Mouse (Mus musculus): Measurements from ENCODE around the gene Plekhg3. TPM values are rescaled to one million over a fixed set of nuclear protein-coding genes. Genes with fewer than 3 reads are reported as not detected.

The Plekhg3 gene
- polyA plus RNA-seq, 1 experiment from 2014 or later: 5.7 TPM

DNA sequence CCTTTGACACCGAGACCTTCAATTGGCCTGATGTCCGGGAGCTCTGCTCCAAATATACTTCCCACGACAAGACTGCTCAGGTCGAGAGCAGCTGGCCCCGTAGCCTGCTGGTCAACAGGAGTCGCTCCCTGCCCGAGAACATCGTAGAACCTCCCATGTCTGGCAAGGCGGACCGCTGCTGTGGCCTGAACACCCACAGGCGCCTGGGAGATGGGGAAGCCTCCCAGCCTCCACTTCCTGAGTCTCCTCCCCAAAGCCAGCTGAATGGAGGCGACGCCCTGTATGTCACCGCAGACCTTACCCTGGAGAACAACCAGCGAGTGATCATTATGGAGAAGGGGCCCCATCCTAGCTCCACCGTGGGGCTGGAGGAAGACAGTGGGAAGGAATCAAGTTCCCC, 47.2 kb downstream of the Plekhg3 start:
- Histone ChIP-seq H3K27me3 (replicated peaks; ENCODE audit: control insufficient read depth, insufficient read depth, low read length) (no peaks in the 10 kb centered on the region), H3K4me1 (replicated peaks; ENCODE audit: control insufficient read depth, insufficient read depth, low read length) (0 out of 2 replicates have a peak, but pooled peaks cover 4% of the 10 kb centered on the region), H3K9me3 (ENCODE audit: control insufficient read depth) (no peaks in the 10 kb centered on the region), H3K9ac (ENCODE audit: low read depth, low read length) (no peak overlapping the region), H3K4me3 (ENCODE audit: low read depth, low read length) (no peak overlapping the region), H3K27ac (ENCODE audit: low read depth, low read length) (peak overlapping the region; percentile 43; the same call in 1 of the 2 replicates), H3K4me2 (replicated peaks; ENCODE audit: low read depth) (no peak overlapping the region), H3K36me3 (ENCODE audit: control insufficient read depth, insufficient read depth) (peaks cover 79% of the 10 kb centered on the region)
- ATAC-seq: no peak
- no peak for TF ChIP-seq CTCF (IDR thresholded peaks at IDR 0.05; ENCODE audit: low read depth)
- WGBS: 75% methylated on average over 16 of the region's 16 CpGs

- no peak overlapping the region for H3K9ac ChIP-seq (ENCODE audit: low read depth, low read length)
- H3K4me1 ChIP-seq (replicated peaks; ENCODE audit: control insufficient read depth, insufficient read depth, low read length): 0 out of 2 replicates have a peak, but pooled peaks cover 4% of the 10 kb centered on the region
- H3K9me3 ChIP-seq (ENCODE audit: control insufficient read depth): no peaks in the 10 kb centered on the region
- no peaks in the 10 kb centered on the region for H3K27me3 ChIP-seq (replicated peaks; ENCODE audit: control insufficient read depth, insufficient read depth, low read length)
- no peak overlapping the region for H3K4me2 ChIP-seq (replicated peaks; ENCODE audit: low read depth)
- peak overlapping the region; percentile 43 for H3K27ac ChIP-seq (ENCODE audit: low read depth, low read length)
- ATAC-seq: peak; percentile 70
- 42% methylated on average over 2 of the region's 2 CpGs for WGBS
- TF ChIP-seq CTCF (IDR thresholded peaks at IDR 0.05; ENCODE audit: low read depth): no peak
- peaks cover 72% of the 10 kb centered on the region for H3K36me3 ChIP-seq (ENCODE audit: control insufficient read depth, insufficient read depth)
- no peak overlapping the region for H3K4me3 ChIP-seq (ENCODE audit: low read depth, low read length)
Measured at GRCm38 (mm10) chr12:76578465-76578864, 47.8 kb downstream of the Plekhg3 start.

- Histone ChIP-seq H3K27me3 (replicated peaks; ENCODE audit: control insufficient read depth, insufficient read depth, low read length) (no peaks in the 10 kb centered on the region), H3K4me3 (ENCODE audit: low read depth, low read length) (no peak overlapping the region), H3K36me3 (ENCODE audit: control insufficient read depth, insufficient read depth) (peaks cover 60% of the 10 kb centered on the region), H3K9me3 (ENCODE audit: control insufficient read depth) (no peaks in the 10 kb centered on the region), H3K9ac (ENCODE audit: low read depth, low read length) (no peak overlapping the region), H3K4me1 (replicated peaks; ENCODE audit: control insufficient read depth, insufficient read depth, low read length) (0 out of 2 replicates have a peak, but pooled peaks cover 4% of the 10 kb centered on the region), H3K4me2 (replicated peaks; ENCODE audit: low read depth) (no peak overlapping the region), H3K27ac (ENCODE audit: low read depth, low read length) (no peak overlapping the region)
- WGBS: 58% methylated on average over 1 of the region's 1 CpGs
- no peak for TF ChIP-seq CTCF (IDR thresholded peaks at IDR 0.05; ENCODE audit: low read depth)
- no peak for ATAC-seq
Measured at GRCm38 (mm10) chr12:76579806-76580205, 49.1 kb downstream of the Plekhg3 start.

DNA sequence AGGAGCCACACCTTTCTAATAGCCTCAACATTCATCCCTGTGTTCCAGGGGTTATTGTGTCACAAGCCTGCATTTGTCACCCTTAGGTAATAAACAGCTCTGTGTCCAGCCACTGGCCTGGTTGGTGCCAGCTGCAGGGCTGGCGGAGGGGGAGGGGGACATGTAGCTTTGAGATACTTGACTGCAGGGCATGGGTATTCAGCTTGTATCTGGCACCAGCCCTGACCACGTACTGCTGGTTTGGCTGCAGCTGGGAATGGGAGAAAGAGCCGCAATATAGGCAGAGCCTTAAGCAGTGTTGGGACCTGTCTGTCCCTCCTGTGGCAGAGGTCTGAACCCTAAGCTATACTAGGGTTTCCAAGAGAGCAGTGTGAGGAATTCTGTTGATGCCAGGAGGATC, 51.4 kb downstream of the Plekhg3 start:
- 0 out of 2 replicates have a peak, but pooled peaks cover 4% of the 10 kb centered on the region for H3K4me1 ChIP-seq (replicated peaks; ENCODE audit: control insufficient read depth, insufficient read depth, low read length)
- H3K9me3 ChIP-seq (ENCODE audit: control insufficient read depth): no peaks in the 10 kb centered on the region
- no peaks in the 10 kb centered on the region for H3K27me3 ChIP-seq (replicated peaks; ENCODE audit: control insufficient read depth, insufficient read depth, low read length)
- H3K4me2 ChIP-seq (replicated peaks; ENCODE audit: low read depth): no peak overlapping the region
- peaks cover 37% of the 10 kb centered on the region for H3K36me3 ChIP-seq (ENCODE audit: control insufficient read depth, insufficient read depth)
- no peak overlapping the region for H3K27ac ChIP-seq (ENCODE audit: low read depth, low read length)
- WGBS: 85% methylated on average over 3 of the region's 3 CpGs
- H3K9ac ChIP-seq (ENCODE audit: low read depth, low read length): no peak overlapping the region
- H3K4me3 ChIP-seq (ENCODE audit: low read depth, low read length): no peak overlapping the region
- no peak for TF ChIP-seq CTCF (IDR thresholded peaks at IDR 0.05; ENCODE audit: low read depth)
- no peak for ATAC-seq

GRCm38 (mm10) chr12:76582841-76583240, 52.1 kb downstream of the Plekhg3 start:
- Histone ChIP-seq H3K27ac (ENCODE audit: low read depth, low read length) (no peak overlapping the region), H3K9ac (ENCODE audit: low read depth, low read length) (no peak overlapping the region), H3K27me3 (replicated peaks; ENCODE audit: control insufficient read depth, insufficient read depth, low read length) (no peaks in the 10 kb centered on the region), H3K9me3 (ENCODE audit: control insufficient read depth) (no peaks in the 10 kb centered on the region), H3K4me2 (replicated peaks; ENCODE audit: low read depth) (no peak overlapping the region), H3K4me1 (replicated peaks; ENCODE audit: control insufficient read depth, insufficient read depth, low read length) (0 out of 2 replicates have a peak, but pooled peaks cover 2% of the 10 kb centered on the region), H3K36me3 (ENCODE audit: control insufficient read depth, insufficient read depth) (peaks cover 30% of the 10 kb centered on the region), H3K4me3 (ENCODE audit: low read depth, low read length) (no peak overlapping the region)
- TF ChIP-seq CTCF (IDR thresholded peaks at IDR 0.05; ENCODE audit: low read depth): no peak
- 27% methylated on average over 6 of the region's 6 CpGs for WGBS
- ATAC-seq: no peak; the same call in 1 of the 2 replicates

DNA sequence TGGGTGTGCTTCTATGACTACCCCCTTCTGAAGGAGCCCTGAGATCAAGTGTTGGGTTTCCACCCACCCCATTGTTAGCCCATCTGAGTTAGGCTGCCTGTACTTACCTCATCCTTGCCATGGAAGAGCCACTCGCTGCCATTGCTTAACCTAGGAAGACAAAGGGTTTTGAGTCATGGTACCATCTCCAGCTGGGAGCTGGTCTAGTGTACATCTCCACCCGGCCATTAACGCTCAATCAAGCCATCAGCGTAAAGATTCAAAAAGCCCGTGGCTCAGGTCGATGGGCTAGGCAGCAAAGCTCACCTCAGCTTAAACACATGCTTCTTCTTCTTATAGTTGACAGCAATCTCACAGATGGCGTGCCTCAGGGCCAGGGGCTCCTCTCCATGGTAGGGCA, 52.8 kb downstream of the Plekhg3 start:
- H3K9me3 ChIP-seq (ENCODE audit: control insufficient read depth): no peaks in the 10 kb centered on the region
- H3K4me3 ChIP-seq (ENCODE audit: low read depth, low read length): no peak overlapping the region
- no peak for TF ChIP-seq CTCF (IDR thresholded peaks at IDR 0.05; ENCODE audit: low read depth)
- H3K4me1 ChIP-seq (replicated peaks; ENCODE audit: control insufficient read depth, insufficient read depth, low read length): no peaks in the 10 kb centered on the region
- no peaks in the 10 kb centered on the region for H3K27me3 ChIP-seq (replicated peaks; ENCODE audit: control insufficient read depth, insufficient read depth, low read length)
- no peak overlapping the region for H3K27ac ChIP-seq (ENCODE audit: low read depth, low read length)
- H3K36me3 ChIP-seq (ENCODE audit: control insufficient read depth, insufficient read depth): peaks cover 24% of the 10 kb centered on the region
- no peak overlapping the region for H3K9ac ChIP-seq (ENCODE audit: low read depth, low read length)
- no peak for ATAC-seq
- no peak overlapping the region for H3K4me2 ChIP-seq (replicated peaks; ENCODE audit: low read depth)
- WGBS: 93% methylated on average over 7 of the region's 7 CpGs

- Histone ChIP-seq H3K9ac (ENCODE audit: low read depth, low read length) (no peak overlapping the region), H3K27me3 (replicated peaks; ENCODE audit: control insufficient read depth, insufficient read depth, low read length) (no peaks in the 10 kb centered on the region), H3K4me1 (replicated peaks; ENCODE audit: control insufficient read depth, insufficient read depth, low read length) (no peaks in the 10 kb centered on the region; the same call in 1 of the 2 replicates), H3K4me2 (replicated peaks; ENCODE audit: low read depth) (no peak overlapping the region), H3K27ac (ENCODE audit: low read depth, low read length) (no peak overlapping the region), H3K9me3 (ENCODE audit: control insufficient read depth) (no peaks in the 10 kb centered on the region), H3K36me3 (ENCODE audit: control insufficient read depth, insufficient read depth) (peaks cover 11% of the 10 kb centered on the region; the same call in 1 of the 2 replicates), H3K4me3 (ENCODE audit: low read depth, low read length) (no peak overlapping the region)
- no peak for ATAC-seq
- TF ChIP-seq CTCF (IDR thresholded peaks at IDR 0.05; ENCODE audit: low read depth): peak; percentile 46
Measured at GRCm38 (mm10) chr12:76585028-76585427, 54.3 kb downstream of the Plekhg3 start.
